13 mouse cellular contexts compared by ENCODE assay signal in the genomic region with DNA sequence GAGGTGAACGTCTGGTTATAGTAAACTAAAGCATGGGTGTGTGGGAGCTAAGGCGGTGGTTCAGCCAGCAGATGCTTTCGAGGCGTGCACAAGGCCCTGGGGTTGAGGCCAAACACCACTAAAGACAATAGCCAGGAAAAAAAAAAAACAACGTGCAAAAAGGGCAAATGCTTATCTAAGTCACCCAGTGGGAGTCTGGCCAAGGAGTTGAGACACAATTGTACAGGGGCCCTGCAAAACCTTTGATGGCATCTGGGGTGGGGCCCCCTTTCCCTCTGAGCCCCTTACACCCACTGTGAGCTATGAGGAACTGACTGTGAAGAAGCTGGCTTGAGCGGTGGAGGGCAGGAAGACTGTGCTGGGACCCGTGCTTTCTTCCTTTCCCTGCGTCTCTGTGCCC. TPM values are rescaled to one million over a fixed set of nuclear protein-coding genes. Genes with fewer than 3 reads are reported as not detected.
DNase-seq lines count a peak whose midpoint lies in the region; ATAC-seq lines count a peak whose summit lies in the region.
"Had no signal": no experiment of that assay in that cellular context is flagged by ENCODE, and none has a peak within 500 bp of the region (broad histone marks: within the 10 kb centered on the region; RNA-seq: fewer than 3 reads in every experiment).

No protein-coding gene starts in this region.

- no peak overlapping the region for H3K27ac ChIP-seq in heart, embryonic 12.5 days (ENCODE audit: poor library complexity, severe bottlenecking)
- H3K27ac ChIP-seq: limb, embryonic 15.5 days had no signal

- H3K27me3 ChIP-seq in heart, embryonic 12.5 days (replicated peaks) = no peaks in the 10 kb centered on the region
- H3K27me3 ChIP-seq: limb, embryonic 15.5 days had no signal

- H3K4me1 ChIP-seq in heart, embryonic 12.5 days (replicated peaks) = peaks cover 24% of the 10 kb centered on the region

- no peak overlapping the region for H3K9ac ChIP-seq in heart, embryonic 12.5 days
- H3K9ac ChIP-seq: limb, embryonic 15.5 days had no signal

- WGBS in heart, embryonic 12.5 days = 20% methylated on average over 8 of the region's 8 CpGs

- H3K4me2 ChIP-seq in heart, embryonic 12.5 days = no peak overlapping the region
- H3K4me2 ChIP-seq: limb, embryonic 15.5 days had no signal

- no peak overlapping the region for H3K4me3 ChIP-seq in heart, embryonic 12.5 days
- H3K4me3 ChIP-seq: limb, embryonic 15.5 days had no signal

- H3K36me3 ChIP-seq in heart, embryonic 12.5 days = no peaks in the 10 kb centered on the region
- H3K36me3 ChIP-seq: limb, embryonic 15.5 days had no signal

- no peaks in the 10 kb centered on the region for H3K9me3 ChIP-seq in heart, embryonic 12.5 days (replicated peaks)
- H3K9me3 ChIP-seq: limb, embryonic 15.5 days had no signal

- DNase-seq in heart, adult 11 months = peak; percentile 97
- peak; percentile 73 for DNase-seq in ZHBTc4 (ENCODE audit: low read depth, low spot score)
- DNase-seq in lung, postnatal 36 days = peak; percentile 70
- DNase-seq in adrenal gland, adult 2 months = no peak
- DNase-seq in B cell, adult 2 months = no peak
- DNase-seq: cerebellum, adult 11 months; gastrocnemius, postnatal 10 days; right cerebral cortex, postnatal 4 days had no signal

- no peak for ATAC-seq in heart, embryonic 12.5 days (ENCODE audit: insufficient number of reproducible peaks, low FRiP score)
- peak; percentile 13 to 50; a peak in 3 of 4 replicates for ATAC-seq in hematopoietic stem cell, adult 5-6 weeks (replicated peaks in 1 of 2; ENCODE audit: insufficient read depth in 1 of 2, low FRiP score in 2 of 2, low TSS enrichment in 1 of 2, low read depth in 1 of 2, poor library complexity in 2 of 2, severe bottlenecking in 2 of 2)
- ATAC-seq in inflammation-experienced regulatory T-cells, adult 6 months = no peak

RNA-seq across cellular contexts. Expression of gene Adgrg5, which starts 0.9 kb away (rescaled TPM):
- 0.09 TPM in 1 of 2 replicates, not detected in the other for polyA plus RNA-seq in heart, embryonic 12.5 days (2016; fragmentation: Nextera tagmentation; extraction: Ambion mirVana)
- 0.25 TPM in 1 of 2 replicates, not detected in the other for total RNA-seq in hematopoietic stem cell, adult 5-6 weeks (2017)
- total RNA-seq in adrenal gland, adult 2 months (2021) = 1 to 10 TPM; 1.1 to 1.3 TPM
- polyA plus RNA-seq in adrenal gland, adult 2 months (2012; rRNA removed) = 1.8 and 2.0 TPM in 2 replicates
- 1 to 10 TPM; 1.8 to 4.3 (median 4.1) TPM for polyA plus RNA-seq in inflammation-experienced regulatory T-cells, adult 6 months (2017; shearing (Covaris generic))
- polyA plus RNA-seq: kidney, embryonic 14.5 days had no signal

RNA-seq across cellular contexts. Expression of gene Ccdc102a, which starts 4.7 kb away (rescaled TPM):
- 26.2 and 28.2 TPM in 2 replicates for polyA plus RNA-seq in heart, embryonic 12.5 days (2016; fragmentation: Nextera tagmentation; extraction: Ambion mirVana)
- 3.4 and 4.9 TPM in 2 replicates for total RNA-seq in hematopoietic stem cell, adult 5-6 weeks (2017)
- 10 to 100 TPM in 1 of 2 experiments, 1 to 10 TPM in 1; 7.3 to 12.5 TPM for total RNA-seq in adrenal gland, adult 2 months (2021)
- 16.5 and 20.4 TPM in 2 replicates for polyA plus RNA-seq in adrenal gland, adult 2 months (2012; rRNA removed)
- polyA plus RNA-seq in inflammation-experienced regulatory T-cells, adult 6 months (2017; shearing (Covaris generic)) = 1 to 10 TPM in 1 of 3 experiments, under 1 TPM in 2; 0.24 to 1.0 (median 0.25) TPM

RNA-seq across cellular contexts. Expression of gene Dok4, which starts 46.5 kb away (rescaled TPM):
- polyA plus RNA-seq in heart, embryonic 12.5 days (2016; fragmentation: Nextera tagmentation; extraction: Ambion mirVana) = 53.3 and 54.2 TPM in 2 replicates
- 0.13 and 0.30 TPM in 2 replicates for total RNA-seq in hematopoietic stem cell, adult 5-6 weeks (2017)
- total RNA-seq in adrenal gland, adult 2 months (2021) = 10 to 100 TPM in 1 of 2 experiments, 1 to 10 TPM in 1; 5.8 to 12.4 TPM
- 13.0 and 18.2 TPM in 2 replicates for polyA plus RNA-seq in adrenal gland, adult 2 months (2012; rRNA removed)
- polyA plus RNA-seq in inflammation-experienced regulatory T-cells, adult 6 months (2017; shearing (Covaris generic)) = under 1 TPM; 0.35 to 0.50 (median 0.50) TPM

RNA-seq across cellular contexts. Expression of gene Adgrg1, which starts 51.9 kb away (rescaled TPM):
- polyA plus RNA-seq in heart, embryonic 12.5 days (2016; fragmentation: Nextera tagmentation; extraction: Ambion mirVana) = 4.9 and 6.0 TPM in 2 replicates
- total RNA-seq in hematopoietic stem cell, adult 5-6 weeks (2017) = 565 and 601 TPM in 2 replicates
- 10 to 100 TPM; 17.3 to 24.3 TPM for total RNA-seq in adrenal gland, adult 2 months (2021)
- polyA plus RNA-seq in adrenal gland, adult 2 months (2012; rRNA removed) = 40.2 and 56.5 TPM in 2 replicates
- 1 to 10 TPM in 2 of 3 experiments, under 1 TPM in 1; 0.52 to 5.5 (median 4.5) TPM for polyA plus RNA-seq in inflammation-experienced regulatory T-cells, adult 6 months (2017; shearing (Covaris generic))

Comparison
In these comparisons a context has a peak if more than half of its experiments do, and no peak if none do; other contexts are left out.
1. DNase-seq: peak in heart, adult 11 months (single experiment), ZHBTc4 (single experiment) and lung, postnatal 36 days (single experiment); none in adrenal gland, adult 2 months (single experiment) and B cell, adult 2 months (0 of 2).
2. ATAC-seq: peak in hematopoietic stem cell, adult 5-6 weeks (2 of 2); none in heart, embryonic 12.5 days (single experiment) and inflammation-experienced regulatory T-cells, adult 6 months (single experiment).